Comparison of ENCODE assay signal across 13 mouse cellular contexts in genomic region chr15:5495187-5495849, GRCm38 (mm10).
DNase-seq lines count a peak whose midpoint lies in the region; ATAC-seq and TF ChIP-seq lines count a peak whose summit lies in the region.
"Had no signal": no experiment of that assay in that cellular context is flagged by ENCODE, and none has a peak within 500 bp of the region (broad histone marks: within the 10 kb centered on the region; RNA-seq: fewer than 3 reads in every experiment).

No protein-coding gene starts in this region.

- peak overlapping the region; percentile 91 for H3K27ac ChIP-seq in bone marrow macrophage, adult 2 months (ENCODE audit: insufficient read depth, low read depth, low read length)
- H3K27ac ChIP-seq in forebrain, embryonic 13.5 days = no peak overlapping the region
- H3K27ac ChIP-seq: embryonic facial prominence, embryonic 15.5 days had no signal

- ATAC-seq in forebrain, embryonic 13.5 days = no peak

- no peak overlapping the region for H3K4me2 ChIP-seq in forebrain, embryonic 13.5 days
- H3K4me2 ChIP-seq: embryonic facial prominence, embryonic 15.5 days; heart, embryonic 12.5 days had no signal

- H3K79me2 ChIP-seq in C2C12 (ENCODE audit: control insufficient read depth, insufficient read depth) = no peaks in the 10 kb centered on the region

- H3ac ChIP-seq in C2C12 (ENCODE audit: control insufficient read depth, insufficient read length, low read depth) = no peak overlapping the region

- no peak overlapping the region for H3K4me3 ChIP-seq in C2C12 (ENCODE audit: insufficient read depth, poor library complexity, severe bottlenecking)
- H3K4me3 ChIP-seq in bone marrow macrophage, adult 2 months (ENCODE audit: insufficient read depth, low read length) = peak overlapping the region; percentile 44
- no peak overlapping the region for H3K4me3 ChIP-seq in forebrain, embryonic 13.5 days
- H3K4me3 ChIP-seq: embryonic facial prominence, embryonic 15.5 days; heart, embryonic 12.5 days had no signal

- no peaks in the 10 kb centered on the region for H3K9me3 ChIP-seq in forebrain, embryonic 13.5 days (replicated peaks)
- H3K9me3 ChIP-seq: embryonic facial prominence, embryonic 15.5 days; heart, embryonic 12.5 days had no signal

- no peak for TF ChIP-seq CTCF in C2C12 (IDR thresholded peaks at IDR 0.05; ENCODE audit: control insufficient read depth, insufficient read depth, insufficient read length)
- no peak for TF ChIP-seq CTCF in bone marrow macrophage, adult 2 months (IDR thresholded peaks at IDR 0.05; ENCODE audit: low read depth, low read length)

- no peak for TF ChIP-seq POLR2A in bone marrow macrophage, adult 2 months (IDR thresholded peaks at IDR 0.05; ENCODE audit: borderline replicate concordance, low read depth, low read length)

- 88% methylated on average over 8 of the region's 8 CpGs for WGBS in forebrain, embryonic 13.5 days

- H3K9ac ChIP-seq in forebrain, embryonic 13.5 days = no peak overlapping the region
- H3K9ac ChIP-seq: embryonic facial prominence, embryonic 15.5 days; heart, embryonic 12.5 days had no signal

- no peaks in the 10 kb centered on the region for H3K36me3 ChIP-seq in C2C12 (ENCODE audit: control insufficient read depth, insufficient read depth)
- H3K36me3 ChIP-seq in forebrain, embryonic 13.5 days (ENCODE audit: poor library complexity, severe bottlenecking) = no peaks in the 10 kb centered on the region
- H3K36me3 ChIP-seq: embryonic facial prominence, embryonic 15.5 days; heart, embryonic 12.5 days had no signal

- no peaks in the 10 kb centered on the region for H3K27me3 ChIP-seq in C2C12 (ENCODE audit: control insufficient read depth, insufficient read depth, insufficient read length)
- no peaks in the 10 kb centered on the region for H3K27me3 ChIP-seq in forebrain, embryonic 13.5 days
- H3K27me3 ChIP-seq: embryonic facial prominence, embryonic 15.5 days; heart, embryonic 12.5 days had no signal

- no peaks in the 10 kb centered on the region for H3K79me3 ChIP-seq in C2C12 (ENCODE audit: low read depth)

- peak; percentile 92 for DNase-seq in 3T3-L1 (ENCODE audit: low read depth, low spot score)
- DNase-seq in lung, postnatal 14 days = peak; percentile 27
- DNase-seq in MN1 (ENCODE audit: low spot score) = no peak
- no peak for DNase-seq in retina, postnatal 1 day
- DNase-seq in thymus, postnatal 4 days = no peak
- DNase-seq: cerebellum, postnatal 36 days; kidney, postnatal 4 days; left cerebral cortex, postnatal 4 days had no signal

- H3K4me1 ChIP-seq in bone marrow macrophage, adult 2 months (ENCODE audit: control insufficient read depth, insufficient read depth, low read length) = peaks cover 26% of the 10 kb centered on the region
- H3K4me1 ChIP-seq in forebrain, embryonic 13.5 days = no peaks in the 10 kb centered on the region
- H3K4me1 ChIP-seq: embryonic facial prominence, embryonic 15.5 days; heart, embryonic 12.5 days had no signal

TF ChIP-seq in C2C12, 6 proteins besides CTCF, POLR2A, EP300 and RAD21:
- TF ChIP-seq CEBPB (IDR thresholded peaks at IDR 0.05; ENCODE audit: low read depth) = peak; percentile 94
- TF ChIP-seq MYOD1 (IDR thresholded peaks at IDR 0.05; ENCODE audit: control insufficient read depth, insufficient read length, low read depth) = peak; percentile 58
- peak; percentile 27 for TF ChIP-seq MAX (IDR thresholded peaks at IDR 0.05)
- no peak for TF ChIP-seq MYOG (IDR thresholded peaks at IDR 0.05; ENCODE audit: control insufficient read depth, extremely low read depth, insufficient read length)
- TF ChIP-seq USF1 (IDR thresholded peaks at IDR 0.05; ENCODE audit: low read depth) = no peak
- peak; percentile 96 for TF ChIP-seq FOSL1 (IDR thresholded peaks at IDR 0.05; ENCODE audit: insufficient read depth, low read length, poor library complexity, severe bottlenecking)
TF ChIP-seq in C2C12: peak in this region for 4.

Comparison
In these comparisons a context has a peak if more than half of its experiments do, and no peak if none do; other contexts are left out.
1. DNase-seq: peak in 3T3-L1 (single experiment) and lung, postnatal 14 days (single experiment); none in MN1 (single experiment), retina, postnatal 1 day (single experiment) and thymus, postnatal 4 days (single experiment).